Mouse (Mus musculus): ENCODE results near the gene Lrrc8c. TPM values are rescaled to one million over a fixed set of nuclear protein-coding genes. Genes with fewer than 3 reads are reported as not detected.

The Lrrc8c gene
- polyA plus RNA-seq, 1 experiment from 2014 or later: 24.7 TPM

- WGBS: 9% methylated on average over 24 of the region's 24 CpGs
- peak; percentile 87 for ATAC-seq (ENCODE audit: insufficient read depth)
- H3K9ac ChIP-seq: 0 out of 2 replicates have a peak overlapping the region, but pooled peaks have one; percentile 21
Measured at GRCm38 (mm10) chr5:105494918-105495901, 24.0 kb upstream of the Lrrc8c start.

GRCm38 (mm10) chr5:105496133-105496532 lies 23.1 kb upstream of the Lrrc8c start:
- Histone ChIP-seq H3K4me2 (no peak overlapping the region), H3K27me3 (ENCODE audit: insufficient read depth, low read length) (no peaks in the 10 kb centered on the region), H3K4me1 (ENCODE audit: insufficient read depth) (no peaks in the 10 kb centered on the region), H3K36me3 (ENCODE audit: insufficient read depth) (no peaks in the 10 kb centered on the region), H3K9ac (no peak overlapping the region), H3K9me3 (ENCODE audit: low read depth, low read length) (no peaks in the 10 kb centered on the region), H3K27ac (ENCODE audit: low read depth) (no peak overlapping the region), H3K4me3 (ENCODE audit: low read depth, low read length) (no peak overlapping the region)
- no peak for TF ChIP-seq CTCF (IDR thresholded peaks at IDR 0.05; ENCODE audit: low read depth)
- peak; percentile 38 for DNase-seq
- ATAC-seq (ENCODE audit: insufficient read depth): no peak
- WGBS: 72% methylated on average over 4 of the region's 4 CpGs

More at GRCm38 (mm10) chr5:105494918-105495901, 24.0 kb upstream of the Lrrc8c start:
- peak; percentile 89 for DNase-seq
- Histone ChIP-seq H3K4me3 (ENCODE audit: low read depth, low read length) (peak overlapping the region; percentile 22; the same call in 1 of the 2 replicates), H3K27ac (ENCODE audit: low read depth) (no peak overlapping the region), H3K36me3 (ENCODE audit: insufficient read depth) (no peaks in the 10 kb centered on the region), H3K4me1 (ENCODE audit: insufficient read depth) (no peaks in the 10 kb centered on the region), H3K27me3 (ENCODE audit: insufficient read depth, low read length) (no peaks in the 10 kb centered on the region), H3K9me3 (ENCODE audit: low read depth, low read length) (no peaks in the 10 kb centered on the region), H3K4me2 (peak overlapping the region; percentile 61)
- TF ChIP-seq CTCF (IDR thresholded peaks at IDR 0.05; ENCODE audit: low read depth): peak; percentile 70

GRCm38 (mm10) chr5:105496586-105496985 lies 22.6 kb upstream of the Lrrc8c start:
- H3K4me3 ChIP-seq (ENCODE audit: low read depth, low read length): no peak overlapping the region
- ATAC-seq (ENCODE audit: insufficient read depth): no peak
- H3K4me2 ChIP-seq: no peak overlapping the region
- no peaks in the 10 kb centered on the region for H3K9me3 ChIP-seq (ENCODE audit: low read depth, low read length)
- H3K27me3 ChIP-seq (ENCODE audit: insufficient read depth, low read length): no peaks in the 10 kb centered on the region
- H3K9ac ChIP-seq: no peak overlapping the region
- H3K36me3 ChIP-seq (ENCODE audit: insufficient read depth): no peaks in the 10 kb centered on the region
- TF ChIP-seq CTCF (IDR thresholded peaks at IDR 0.05; ENCODE audit: low read depth): no peak
- DNase-seq: no peak
- no peaks in the 10 kb centered on the region for H3K4me1 ChIP-seq (ENCODE audit: insufficient read depth)
- no peak overlapping the region for H3K27ac ChIP-seq (ENCODE audit: low read depth)
- 78% methylated on average over 7 of the region's 7 CpGs for WGBS

- H3K36me3 ChIP-seq (ENCODE audit: insufficient read depth): no peaks in the 10 kb centered on the region
- no peak overlapping the region for H3K9ac ChIP-seq
- H3K4me1 ChIP-seq (ENCODE audit: insufficient read depth): no peaks in the 10 kb centered on the region
- TF ChIP-seq CTCF (IDR thresholded peaks at IDR 0.05; ENCODE audit: low read depth): no peak
- no peak overlapping the region; the same call in 1 of the 2 replicates for H3K27ac ChIP-seq (ENCODE audit: low read depth)
- DNase-seq (no peak), ATAC-seq (ENCODE audit: insufficient read depth) (no peak)
- no peaks in the 10 kb centered on the region for H3K9me3 ChIP-seq (ENCODE audit: low read depth, low read length)
- WGBS: 60% methylated on average over 4 of the region's 4 CpGs
- H3K4me2 ChIP-seq: no peak overlapping the region
- no peaks in the 10 kb centered on the region for H3K27me3 ChIP-seq (ENCODE audit: insufficient read depth, low read length)
- no peak overlapping the region for H3K4me3 ChIP-seq (ENCODE audit: low read depth, low read length)
Measured at GRCm38 (mm10) chr5:105498429-105499000, 20.7 kb upstream of the Lrrc8c start.

- Histone ChIP-seq H3K27me3 (ENCODE audit: insufficient read depth, low read length) (no peaks in the 10 kb centered on the region), H3K4me2 (no peak overlapping the region), H3K9ac (no peak overlapping the region), H3K9me3 (ENCODE audit: low read depth, low read length) (no peaks in the 10 kb centered on the region), H3K36me3 (ENCODE audit: insufficient read depth) (no peaks in the 10 kb centered on the region), H3K4me1 (ENCODE audit: insufficient read depth) (no peaks in the 10 kb centered on the region), H3K27ac (ENCODE audit: low read depth) (no peak overlapping the region), H3K4me3 (ENCODE audit: low read depth, low read length) (no peak overlapping the region)
- DNase-seq: no peak
- 63% methylated on average over 1 of the region's 1 CpGs for WGBS
- no peak for TF ChIP-seq CTCF (IDR thresholded peaks at IDR 0.05; ENCODE audit: low read depth)
- no peak for ATAC-seq (ENCODE audit: insufficient read depth)
Measured at GRCm38 (mm10) chr5:105499396-105499795, 19.8 kb upstream of the Lrrc8c start.

- DNase-seq: peak; percentile 26
- Histone ChIP-seq H3K4me1 (ENCODE audit: insufficient read depth) (no peaks in the 10 kb centered on the region), H3K36me3 (ENCODE audit: insufficient read depth) (no peaks in the 10 kb centered on the region), H3K4me3 (ENCODE audit: low read depth, low read length) (no peak overlapping the region), H3K27me3 (ENCODE audit: insufficient read depth, low read length) (no peaks in the 10 kb centered on the region), H3K4me2 (no peak overlapping the region), H3K9me3 (ENCODE audit: low read depth, low read length) (no peaks in the 10 kb centered on the region), H3K27ac (ENCODE audit: low read depth) (no peak overlapping the region), H3K9ac (no peak overlapping the region)
- 53% methylated on average over 12 of the region's 12 CpGs for WGBS
- peak; percentile 25; the same call in 1 of the 2 replicates for TF ChIP-seq CTCF (IDR thresholded peaks at IDR 0.05; ENCODE audit: low read depth)
- no peak for ATAC-seq (ENCODE audit: insufficient read depth)
Measured at GRCm38 (mm10) chr5:105500132-105501121, 18.8 kb upstream of the Lrrc8c start.

Measured in lung, embryonic 14.5 days (tissue).